Mouse (Mus musculus): ENCODE measurements at regions not wholly inside any gene's neighbourhood (a gene's known extent, or its start where the extent isn't known, plus 50 kb on each side); places are given as distances from the start of the nearest gene placed in this dataset.

GRCm38 (mm10) chr10:72573991-72574652 is 80.5 kb upstream of the Zwint start:
- DNase-seq = no peak

- DNase-seq = no peak
Observed at GRCm38 (mm10) chr10:72577713-72578112, 76.9 kb upstream of the Zwint start.

- DNase-seq = no peak
Observed at GRCm38 (mm10) chr10:72578501-72578900, 76.1 kb upstream of the Zwint start.

GRCm38 (mm10) chr10:72581311-72581710 is 73.3 kb upstream of the Zwint start:
- no peak for DNase-seq

- no peak for DNase-seq
Observed at GRCm38 (mm10) chr10:72588561-72588960, 66.1 kb upstream of the Zwint start.

GRCm38 (mm10) chr10:72593049-72593448 is 61.6 kb upstream of the Zwint start:
- no peak for DNase-seq

Measured in adrenal gland, postnatal 36 days (tissue).